Comparison of ENCODE assay signal across 17 mouse cellular contexts in genomic region chr14:62235214-62235613, GRCm38 (mm10). TPM values are rescaled to one million over a fixed set of nuclear protein-coding genes. Genes with fewer than 3 reads are reported as not detected.
"Had no signal": no experiment of that assay in that cellular context is flagged by ENCODE, and none has a peak within 500 bp of the region (broad histone marks: within the 10 kb centered on the region; RNA-seq: fewer than 3 reads in every experiment).

No protein-coding gene starts in this region.

- H3K27ac ChIP-seq: midbrain, embryonic 10.5 days; midbrain, embryonic 13.5 days; midbrain, embryonic 15.5 days; neural tube, embryonic 12.5 days; stomach, embryonic 15.5 days; stomach, postnatal 0 days had no signal

- H3K9ac ChIP-seq: lung, embryonic 14.5 days; midbrain, embryonic 13.5 days; midbrain, embryonic 15.5 days; neural tube, embryonic 12.5 days; stomach, embryonic 15.5 days had no signal

- H3K9me3 ChIP-seq: midbrain, embryonic 10.5 days; midbrain, embryonic 13.5 days; midbrain, embryonic 15.5 days; neural tube, embryonic 12.5 days; stomach, embryonic 15.5 days had no signal

- H3K4me2 ChIP-seq: lung, embryonic 14.5 days; midbrain, embryonic 13.5 days; midbrain, embryonic 15.5 days; neural tube, embryonic 12.5 days; stomach, embryonic 15.5 days had no signal

- H3K4me1 ChIP-seq: midbrain, embryonic 10.5 days; midbrain, embryonic 13.5 days; midbrain, embryonic 15.5 days; neural tube, embryonic 12.5 days; stomach, embryonic 15.5 days had no signal

- H3K36me3 ChIP-seq: midbrain, embryonic 10.5 days; midbrain, embryonic 13.5 days; midbrain, embryonic 15.5 days; neural tube, embryonic 12.5 days; stomach, embryonic 15.5 days had no signal

- H3K27me3 ChIP-seq: midbrain, embryonic 13.5 days; midbrain, embryonic 15.5 days; neural tube, embryonic 12.5 days; stomach, embryonic 15.5 days had no signal

- DNase-seq: lung, adult 18-20 months; lung, embryonic 14.5 days; lung, postnatal 10 days; lung, postnatal 4 days; right cerebral cortex, postnatal 14 days; thymus, adult 2 months; thymus, postnatal 25 days; thymus, postnatal 4 days had no signal

- ATAC-seq: midbrain, embryonic 13.5 days; midbrain, embryonic 15.5 days had no signal

- H3K4me3 ChIP-seq: midbrain, embryonic 10.5 days; midbrain, embryonic 13.5 days; midbrain, embryonic 15.5 days; neural tube, embryonic 12.5 days; stomach, embryonic 15.5 days had no signal

RNA-seq across cellular contexts. Expression of gene Dleu7, which starts 57.6 kb away (rescaled TPM):
- total RNA-seq: megakaryocyte, adult 5-6 weeks; monocyte, adult 5-6 weeks; neutrophil, adult 5-6 weeks had no signal
